Mouse (Mus musculus) skeletal muscle tissue, adult 2 months (tissue): ENCODE results near the gene Capn12.
A peak's percentile ranks its signal among the peaks of the same experiment; 100 is the strongest.

ENCODE experiments used
- DNase-seq: peaks from one replicate; pipeline ENCODE4 v3.0.0-alpha.2; 2012; ENCODE audit warnings: low read depth, low spot score

The Capn12 gene

GRCm38 (mm10) chr7:28881199-28881598 lies at the start of gene Capn12:
TSS of gene Capn12 (plus strand) at chr7:28881422.
- DNase-seq, result no peak

GRCm38 (mm10) chr7:28832137-28832536 lies 49.1 kb upstream of the Capn12 start:
- DNase-seq, result no peak

GRCm38 (mm10) chr7:28833723-28834347 lies 47.4 kb upstream of the Capn12 start, which contains the start of gene Lgals4:
TSS of gene Lgals4 (plus strand) at chr7:28833854.
- no peak for DNase-seq

GRCm38 (mm10) chr7:28836936-28837335 lies 44.3 kb upstream of the Capn12 start:
- DNase-seq, result no peak

GRCm38 (mm10) chr7:28838331-28838730 lies 42.9 kb upstream of the Capn12 start:
- DNase-seq, result no peak

GRCm38 (mm10) chr7:28847273-28847672 lies 33.9 kb upstream of the Capn12 start:
- DNase-seq, result no peak

GRCm38 (mm10) chr7:28849700-28850236 lies 31.5 kb upstream of the Capn12 start:
- DNase-seq, result no peak

- DNase-seq, result no peak
Observed at GRCm38 (mm10) chr7:28850642-28851041, 30.6 kb upstream of the Capn12 start.

- no peak for DNase-seq
Observed at GRCm38 (mm10) chr7:28859953-28860352, 21.3 kb upstream of the Capn12 start.

GRCm38 (mm10) chr7:28860898-28861297 lies 20.3 kb upstream of the Capn12 start:
- no peak for DNase-seq

GRCm38 (mm10) chr7:28862817-28863499 lies 18.3 kb upstream of the Capn12 start:
- DNase-seq, result no peak

- DNase-seq, result no peak
Observed at GRCm38 (mm10) chr7:28863540-28863939, 17.7 kb upstream of the Capn12 start, which contains the start of gene Lgals7. TSS of gene Lgals7 (plus strand) at chr7:28863853.

GRCm38 (mm10) chr7:28864288-28864750 lies 16.9 kb upstream of the Capn12 start:
- DNase-seq, result no peak

GRCm38 (mm10) chr7:28865481-28866300 lies 15.5 kb upstream of the Capn12 start:
- DNase-seq, result peak; percentile 66

- DNase-seq, result no peak
Observed at GRCm38 (mm10) chr7:28866769-28867507, 14.3 kb upstream of the Capn12 start.

GRCm38 (mm10) chr7:28867508-28868340 lies 13.5 kb upstream of the Capn12 start:
- DNase-seq, result peak; percentile 83

GRCm38 (mm10) chr7:28870901-28871664 lies 10.1 kb upstream of the Capn12 start:
- DNase-seq, result no peak

GRCm38 (mm10) chr7:28874565-28874964 lies 6.7 kb upstream of the Capn12 start:
- no peak for DNase-seq

- DNase-seq, result no peak
Observed at GRCm38 (mm10) chr7:28876099-28876498, 5.1 kb upstream of the Capn12 start.

GRCm38 (mm10) chr7:28877155-28877554 lies 4.1 kb upstream of the Capn12 start:
- no peak for DNase-seq
